Mouse (Mus musculus): ENCODE measurements around the gene 1110065P20Rik. TPM values are rescaled to one million over a fixed set of nuclear protein-coding genes. Genes with fewer than 3 reads are reported as not detected.

1110065P20Rik gene
- polyA plus RNA-seq, 1 experiment from 2014 or later, result 61.7 TPM

Other genes starting within 250 kb of the 1110065P20Rik start
- 0.25 TPM in 1 of 2 replicates, not detected in the other for gene 3100002H09Rik, start 240.4 kb downstream of the 1110065P20Rik start, polyA plus RNA-seq (2016; fragmentation: Nextera tagmentation; extraction: Ambion mirVana)
- 5.2 and 12.9 TPM in 2 replicates for gene Pou3f1, start 194.4 kb downstream of the 1110065P20Rik start, polyA plus RNA-seq (2016; fragmentation: Nextera tagmentation; extraction: Ambion mirVana)
- 62.8 and 62.9 TPM in 2 replicates for gene Utp11, start 157.6 kb downstream of the 1110065P20Rik start, polyA plus RNA-seq (2016; fragmentation: Nextera tagmentation; extraction: Ambion mirVana)
- gene Fhl3, start 150.5 kb downstream of the 1110065P20Rik start, polyA plus RNA-seq (2016; fragmentation: Nextera tagmentation; extraction: Ambion mirVana), result 4.0 and 5.7 TPM in 2 replicates
- gene Sf3a3, start 136.4 kb downstream of the 1110065P20Rik start, polyA plus RNA-seq (2016; fragmentation: Nextera tagmentation; extraction: Ambion mirVana), result 221 and 243 TPM in 2 replicates
- 24.2 and 26.8 TPM in 2 replicates for gene Inpp5b, start 109.3 kb downstream of the 1110065P20Rik start, polyA plus RNA-seq (2016; fragmentation: Nextera tagmentation; extraction: Ambion mirVana)
- gene Mtf1, start 49.1 kb downstream of the 1110065P20Rik start, polyA plus RNA-seq (2016; fragmentation: Nextera tagmentation; extraction: Ambion mirVana), result 19.0 and 20.4 TPM in 2 replicates
- 38.3 and 48.2 TPM in 2 replicates for gene Yrdc, start 517 bp downstream of the 1110065P20Rik start, polyA plus RNA-seq (2016; fragmentation: Nextera tagmentation; extraction: Ambion mirVana)
- 3.7 and 8.8 TPM in 2 replicates for gene Maneal, start 11.0 kb upstream of the 1110065P20Rik start, polyA plus RNA-seq (2016; fragmentation: Nextera tagmentation; extraction: Ambion mirVana)
- gene Epha10, start 29.7 kb upstream of the 1110065P20Rik start, polyA plus RNA-seq (2016; fragmentation: Nextera tagmentation; extraction: Ambion mirVana), result 3.8 and 7.6 TPM in 2 replicates
- gene 9930104L06Rik, start 85.9 kb upstream of the 1110065P20Rik start, polyA plus RNA-seq (2016; fragmentation: Nextera tagmentation; extraction: Ambion mirVana), result 13.3 and 18.0 TPM in 2 replicates
- 224 and 253 TPM in 2 replicates for gene Cdca8, start 88.1 kb upstream of the 1110065P20Rik start, polyA plus RNA-seq (2016; fragmentation: Nextera tagmentation; extraction: Ambion mirVana)
- 14.8 and 17.4 TPM in 2 replicates for gene Rspo1, start 135.2 kb upstream of the 1110065P20Rik start, polyA plus RNA-seq (2016; fragmentation: Nextera tagmentation; extraction: Ambion mirVana)
- 76.8 and 86.1 TPM in 2 replicates for gene Gnl2, start 165.4 kb upstream of the 1110065P20Rik start, polyA plus RNA-seq (2016; fragmentation: Nextera tagmentation; extraction: Ambion mirVana)
- 0.36 and 0.92 TPM in 2 replicates for gene Dnali1, start 214.5 kb upstream of the 1110065P20Rik start, polyA plus RNA-seq (2016; fragmentation: Nextera tagmentation; extraction: Ambion mirVana)
- gene Snip1, start 215.5 kb upstream of the 1110065P20Rik start, polyA plus RNA-seq (2016; fragmentation: Nextera tagmentation; extraction: Ambion mirVana), result 29.2 and 30.7 TPM in 2 replicates
- gene Meaf6, start 233.9 kb upstream of the 1110065P20Rik start, polyA plus RNA-seq (2016; fragmentation: Nextera tagmentation; extraction: Ambion mirVana), result 85.1 and 92.8 TPM in 2 replicates